Mouse (Mus musculus): ENCODE measurements around the gene Drd1. TPM values are rescaled to one million over a fixed set of nuclear protein-coding genes. Genes with fewer than 3 reads are reported as not detected.

Drd1 gene
- polyA plus RNA-seq, 1 experiment: not detected

- H3K4me3 ChIP-seq (ENCODE audit: insufficient read depth, low read length): no peak overlapping the region
Observed at GRCm38 (mm10) chr13:54076051-54076450, 20.5 kb upstream of the Drd1 start.

GRCm38 (mm10) chr13:54075416-54075815, 19.9 kb upstream of the Drd1 start:
- no peak overlapping the region for H3K27ac ChIP-seq (ENCODE audit: insufficient read depth, low read depth, low read length)
- no peak overlapping the region for H3K4me3 ChIP-seq (ENCODE audit: insufficient read depth, low read length)
- H3K4me1 ChIP-seq (ENCODE audit: control insufficient read depth, insufficient read depth, low read length): peaks cover 24% of the 10 kb centered on the region
- TF ChIP-seq CTCF (IDR thresholded peaks at IDR 0.05; ENCODE audit: low read depth, low read length): no peak

More at GRCm38 (mm10) chr13:54076051-54076450, 20.5 kb upstream of the Drd1 start:
- no peak overlapping the region for H3K27ac ChIP-seq (ENCODE audit: insufficient read depth, low read depth, low read length)
- TF ChIP-seq POLR2A (IDR thresholded peaks at IDR 0.05; ENCODE audit: borderline replicate concordance, low read depth, low read length): no peak
- TF ChIP-seq CTCF (IDR thresholded peaks at IDR 0.05; ENCODE audit: low read depth, low read length): no peak
- H3K4me1 ChIP-seq (ENCODE audit: control insufficient read depth, insufficient read depth, low read length): peaks cover 30% of the 10 kb centered on the region

- TF ChIP-seq CTCF (IDR thresholded peaks at IDR 0.05; ENCODE audit: low read depth, low read length) (no peak), POLR2A (IDR thresholded peaks at IDR 0.05; ENCODE audit: borderline replicate concordance, low read depth, low read length) (no peak)
- H3K27ac ChIP-seq (ENCODE audit: insufficient read depth, low read depth, low read length): peak overlapping the region; percentile 43; the same call in 1 of the 2 replicates
- peaks cover 8% of the 10 kb centered on the region for H3K4me1 ChIP-seq (ENCODE audit: control insufficient read depth, insufficient read depth, low read length)
- peak overlapping the region; percentile 85 for H3K4me3 ChIP-seq (ENCODE audit: insufficient read depth, low read length)
Observed at GRCm38 (mm10) chr13:54073491-54073890, 18.0 kb upstream of the Drd1 start.

GRCm38 (mm10) chr13:54073066-54073465, 17.6 kb upstream of the Drd1 start:
- peak overlapping the region; percentile 85 for H3K4me3 ChIP-seq (ENCODE audit: insufficient read depth, low read length)
- H3K4me1 ChIP-seq (ENCODE audit: control insufficient read depth, insufficient read depth, low read length): peaks cover 6% of the 10 kb centered on the region
- TF ChIP-seq POLR2A (IDR thresholded peaks at IDR 0.05; ENCODE audit: borderline replicate concordance, low read depth, low read length) (no peak), CTCF (IDR thresholded peaks at IDR 0.05; ENCODE audit: low read depth, low read length) (no peak)
- peak overlapping the region; percentile 59 for H3K27ac ChIP-seq (ENCODE audit: insufficient read depth, low read depth, low read length)

DNA sequence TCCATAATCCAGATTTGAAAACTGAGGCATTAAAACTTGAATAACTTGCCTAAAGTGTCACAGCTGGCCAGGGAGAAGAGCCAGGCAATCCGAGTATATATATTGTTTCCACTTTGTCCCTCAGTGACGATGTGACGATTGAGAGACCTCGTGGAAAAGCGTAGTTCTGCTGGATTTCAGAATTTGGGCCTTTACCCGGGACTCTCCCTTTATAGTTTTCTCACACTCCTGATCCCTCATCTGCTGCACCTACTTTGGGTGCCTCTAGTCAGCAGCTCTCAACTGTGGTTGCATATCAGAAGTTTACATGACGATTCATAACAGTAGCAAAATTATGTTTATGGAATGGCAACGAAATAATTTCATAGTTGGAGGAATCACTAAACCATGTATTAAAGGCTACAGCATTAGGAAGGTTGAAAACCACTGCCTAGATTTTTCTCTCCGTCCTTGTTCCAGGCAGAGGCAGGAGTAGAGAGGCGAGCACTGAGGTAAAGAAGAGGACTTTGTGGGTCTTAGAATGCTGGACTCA, 17.1 kb upstream of the Drd1 start:
- Histone ChIP-seq H3K4me3 (ENCODE audit: insufficient read depth, low read length) (peak overlapping the region; percentile 85), H3K27ac (ENCODE audit: insufficient read depth, low read depth, low read length) (peak overlapping the region; percentile 59), H3K4me1 (ENCODE audit: control insufficient read depth, insufficient read depth, low read length) (peaks cover 6% of the 10 kb centered on the region)
- no peak for TF ChIP-seq POLR2A (IDR thresholded peaks at IDR 0.05; ENCODE audit: borderline replicate concordance, low read depth, low read length)
- TF ChIP-seq CTCF (IDR thresholded peaks at IDR 0.05; ENCODE audit: low read depth, low read length): no peak

GRCm38 (mm10) chr13:54071606-54072331, 16.3 kb upstream of the Drd1 start, which contains the start of gene Sfxn1:
Gene Sfxn1, plus strand, starts transcription at chr13:54071869.
- no peak for TF ChIP-seq CTCF (IDR thresholded peaks at IDR 0.05; ENCODE audit: low read depth, low read length)
- no peak for TF ChIP-seq POLR2A (IDR thresholded peaks at IDR 0.05; ENCODE audit: borderline replicate concordance, low read depth, low read length)
- Histone ChIP-seq H3K27ac (ENCODE audit: insufficient read depth, low read depth, low read length) (peak within 1 kb of the TSS; percentile 59), H3K4me3 (ENCODE audit: insufficient read depth, low read length) (peak within 1 kb of the TSS; percentile 85), H3K4me1 (ENCODE audit: control insufficient read depth, insufficient read depth, low read length) (peaks cover 6% of the 10 kb centered on the region)

GRCm38 (mm10) chr13:54071011-54071410, 15.5 kb upstream of the Drd1 start:
- no peak overlapping the region for H3K4me3 ChIP-seq (ENCODE audit: insufficient read depth, low read length)
- TF ChIP-seq CTCF (IDR thresholded peaks at IDR 0.05; ENCODE audit: low read depth, low read length) (no peak), POLR2A (IDR thresholded peaks at IDR 0.05; ENCODE audit: borderline replicate concordance, low read depth, low read length) (no peak)

GRCm38 (mm10) chr13:54067617-54068166, 12.2 kb upstream of the Drd1 start:
- TF ChIP-seq CTCF (IDR thresholded peaks at IDR 0.05; ENCODE audit: low read depth, low read length): no peak
- no peak for TF ChIP-seq POLR2A (IDR thresholded peaks at IDR 0.05; ENCODE audit: borderline replicate concordance, low read depth, low read length)
- H3K27ac ChIP-seq (ENCODE audit: insufficient read depth, low read depth, low read length): no peak overlapping the region

More at GRCm38 (mm10) chr13:54071011-54071410, 15.5 kb upstream of the Drd1 start:
- Histone ChIP-seq H3K27ac (ENCODE audit: insufficient read depth, low read depth, low read length) (no peak overlapping the region), H3K4me1 (ENCODE audit: control insufficient read depth, insufficient read depth, low read length) (peaks cover 6% of the 10 kb centered on the region)

GRCm38 (mm10) chr13:54066081-54066746, 10.7 kb upstream of the Drd1 start:
- Histone ChIP-seq H3K27ac (ENCODE audit: insufficient read depth, low read depth, low read length) (no peak overlapping the region), H3K4me1 (ENCODE audit: control insufficient read depth, insufficient read depth, low read length) (no peaks in the 10 kb centered on the region), H3K4me3 (ENCODE audit: insufficient read depth, low read length) (no peak overlapping the region)
- TF ChIP-seq POLR2A (IDR thresholded peaks at IDR 0.05; ENCODE audit: borderline replicate concordance, low read depth, low read length): no peak
- no peak for TF ChIP-seq CTCF (IDR thresholded peaks at IDR 0.05; ENCODE audit: low read depth, low read length)

More at GRCm38 (mm10) chr13:54067617-54068166, 12.2 kb upstream of the Drd1 start:
- H3K4me3 ChIP-seq (ENCODE audit: insufficient read depth, low read length): no peak overlapping the region
- H3K4me1 ChIP-seq (ENCODE audit: control insufficient read depth, insufficient read depth, low read length): no peaks in the 10 kb centered on the region

Measured in bone marrow macrophage, adult 2 months (primary cell).